Mouse (Mus musculus) kidney, embryonic 15.5 days (tissue): ENCODE data around the gene Atf5. TPM values are rescaled to one million over a fixed set of nuclear protein-coding genes. Genes with fewer than 3 reads are reported as not detected.

Experiments
- ATAC-seq: fragments of 200-750 bp; cut with Nextera tagmentation; replicated peaks from 2 replicates; pipeline ENCODE4 v1.8.0; 2017; ENCODE audit warnings: moderate TSS enrichment; ENCODE audit not compliant: low FRiP score
- H3K27ac ChIP-seq: fragments of 300-500 bp; sonication (generic); 2 replicates; pipeline ENCODE4 v1.5.1; 2015; ENCODE audit warnings: mild to moderate bottlenecking, inconsistent platforms
- H3K27me3 ChIP-seq: fragments of 300-500 bp; sonication (generic); 2 replicates; pipeline ENCODE4 v1.6.1; 2015; ENCODE audit warnings: inconsistent platforms
- H3K36me3 ChIP-seq: fragments of 300-500 bp; sonication (generic); 2 replicates; pipeline ENCODE4 v1.6.1; 2015; ENCODE audit warnings: inconsistent platforms
- H3K4me1 ChIP-seq: fragments of 300-500 bp; sonication (generic); 2 replicates; pipeline ENCODE4 v1.6.1; 2015; ENCODE audit warnings: inconsistent platforms
- H3K4me2 ChIP-seq: fragments of 300-500 bp; sonication (generic); 2 replicates; pipeline ENCODE4 v1.6.1; 2015; ENCODE audit warnings: moderate library complexity, mild to moderate bottlenecking, inconsistent platforms
- H3K4me3 ChIP-seq: fragments of 300-500 bp; sonication (generic); replicated peaks from 2 replicates; pipeline ENCODE4 v1.5.1; 2015; ENCODE audit warnings: mild to moderate bottlenecking, inconsistent platforms
- H3K9ac ChIP-seq: fragments of 300-500 bp; sonication (generic); 2 replicates; pipeline ENCODE4 v1.6.1; 2015; ENCODE audit warnings: mild to moderate bottlenecking, inconsistent platforms
- H3K9me3 ChIP-seq: fragments of 300-500 bp; sonication (generic); replicated peaks from 2 replicates; pipeline ENCODE4 v1.6.1; 2016; ENCODE audit warnings: inconsistent platforms
- WGBS: fragments of 180-500 bp; shearing (Covaris S2); methylation state at CpG from one replicate; pipeline ENCODE4 v1.1.7; 2015; ENCODE audit warnings: mixed read lengths; 5-methylcytosine and 5-hydroxymethylcytosine counted together
- polyA plus RNA-seq: library from polyadenylated mRNA; unstranded; fragments of >200 nt; fragmentation: Nextera tagmentation; extraction: Ambion mirVana; gene quantifications from 2 replicates; pipeline ENCODE4 v1.2.1, GENCODE M21; 2015

Gene Atf5
- polyA plus RNA-seq: 4.2 and 4.3 TPM in 2 replicates

GRCm38 (mm10) chr7:44816470-44817021 is at the start of gene Atf5:
Atf5 (minus strand) TSS chr7:44816658.
- ATAC-seq: peak; percentile 40
- H3K4me2 ChIP-seq: peak within 1 kb of the TSS; percentile 77
- peaks cover 54% of the 10 kb centered on the region for H3K4me1 ChIP-seq
- under 1% methylated on average over 54 of the region's 57 CpGs for WGBS
- no peaks in the 10 kb centered on the region for H3K27me3 ChIP-seq
- peak within 1 kb of the TSS; percentile 90 for H3K9ac ChIP-seq
- peak within 1 kb of the TSS; percentile 98 for H3K27ac ChIP-seq
- H3K9me3 ChIP-seq: no peaks in the 10 kb centered on the region
- peaks cover 21% of the 10 kb centered on the region for H3K36me3 ChIP-seq
- peak within 1 kb of the TSS; percentile 86 for H3K4me3 ChIP-seq

- no peaks in the 10 kb centered on the region for H3K27me3 ChIP-seq
- peaks cover 55% of the 10 kb centered on the region for H3K4me1 ChIP-seq
- H3K4me2 ChIP-seq: 0 out of 2 replicates have a peak overlapping the region, but pooled peaks have one; percentile 3
- 81% methylated on average over 24 of the region's 24 CpGs for WGBS
- 0 out of 2 replicates have a peak overlapping the region, but pooled peaks have one; percentile 100 for H3K27ac ChIP-seq
- H3K9me3 ChIP-seq: no peaks in the 10 kb centered on the region
- 0 out of 2 replicates have a peak overlapping the region, but pooled peaks have one; percentile 2 for H3K9ac ChIP-seq
- no peak for ATAC-seq
- 0 out of 2 replicates have a peak overlapping the region, but pooled peaks have one; percentile 7 for H3K4me3 ChIP-seq
- peaks cover 59% of the 10 kb centered on the region for H3K36me3 ChIP-seq
Measured at GRCm38 (mm10) chr7:44864595-44865542, 48.4 kb upstream of the Atf5 start.

GRCm38 (mm10) chr7:44863982-44864494 is 47.6 kb upstream of the Atf5 start:
- WGBS: 90% methylated on average over 11 of the region's 11 CpGs
- ATAC-seq: no peak
- no peak overlapping the region for H3K27ac ChIP-seq

GRCm38 (mm10) chr7:44863210-44863609 is 46.8 kb upstream of the Atf5 start:
- H3K4me2 ChIP-seq: no peak overlapping the region
- H3K9me3 ChIP-seq: no peaks in the 10 kb centered on the region
- H3K36me3 ChIP-seq: peaks cover 69% of the 10 kb centered on the region
- peaks cover 57% of the 10 kb centered on the region for H3K4me1 ChIP-seq
- no peak overlapping the region for H3K9ac ChIP-seq
- no peak overlapping the region for H3K27ac ChIP-seq
- WGBS: 90% methylated on average over 14 of the region's 14 CpGs
- H3K27me3 ChIP-seq: no peaks in the 10 kb centered on the region
- no peak overlapping the region for H3K4me3 ChIP-seq
- no peak for ATAC-seq

More at GRCm38 (mm10) chr7:44863982-44864494, 47.6 kb upstream of the Atf5 start:
- no peaks in the 10 kb centered on the region for H3K27me3 ChIP-seq
- H3K4me2 ChIP-seq: no peak overlapping the region
- peaks cover 55% of the 10 kb centered on the region for H3K4me1 ChIP-seq
- 0 out of 2 replicates have a peak overlapping the region, but pooled peaks have one; percentile 2 for H3K9ac ChIP-seq
- peaks cover 67% of the 10 kb centered on the region for H3K36me3 ChIP-seq
- no peak overlapping the region for H3K4me3 ChIP-seq
- no peaks in the 10 kb centered on the region for H3K9me3 ChIP-seq

GRCm38 (mm10) chr7:44862434-44862833 is 46.0 kb upstream of the Atf5 start:
- H3K4me3 ChIP-seq: no peak overlapping the region
- H3K9ac ChIP-seq: no peak overlapping the region
- H3K27ac ChIP-seq: no peak overlapping the region
- WGBS: 78% methylated on average over 8 of the region's 8 CpGs
- H3K27me3 ChIP-seq: no peaks in the 10 kb centered on the region
- no peak overlapping the region for H3K4me2 ChIP-seq
- no peak for ATAC-seq
- H3K36me3 ChIP-seq: peaks cover 69% of the 10 kb centered on the region
- no peaks in the 10 kb centered on the region for H3K9me3 ChIP-seq
- H3K4me1 ChIP-seq: peaks cover 57% of the 10 kb centered on the region

GRCm38 (mm10) chr7:44861429-44861816 is 45.0 kb upstream of the Atf5 start:
- Histone ChIP-seq H3K9ac (no peak overlapping the region), H3K27ac (peak overlapping the region; percentile 75)
- ATAC-seq: no peak

GRCm38 (mm10) chr7:44860576-44861428 is 44.3 kb upstream of the Atf5 start:
- no peaks in the 10 kb centered on the region for H3K27me3 ChIP-seq
- peaks cover 61% of the 10 kb centered on the region for H3K36me3 ChIP-seq
- peak overlapping the region; percentile 13; the same call in 1 of the 2 replicates for H3K4me3 ChIP-seq
- H3K27ac ChIP-seq: peak overlapping the region; percentile 75
- H3K4me1 ChIP-seq: peaks cover 51% of the 10 kb centered on the region
- 55% methylated on average over 22 of the region's 22 CpGs for WGBS
- no peaks in the 10 kb centered on the region for H3K9me3 ChIP-seq
- H3K4me2 ChIP-seq: 0 out of 2 replicates have a peak overlapping the region, but pooled peaks have one; percentile 12
- ATAC-seq: peak; percentile 20; the same call in 1 of the 2 replicates
- no peak overlapping the region for H3K9ac ChIP-seq

More at GRCm38 (mm10) chr7:44861429-44861816, 45.0 kb upstream of the Atf5 start:
- peaks cover 66% of the 10 kb centered on the region for H3K36me3 ChIP-seq
- no peak overlapping the region for H3K4me2 ChIP-seq
- peaks cover 51% of the 10 kb centered on the region for H3K4me1 ChIP-seq
- no peaks in the 10 kb centered on the region for H3K9me3 ChIP-seq
- no peak overlapping the region for H3K4me3 ChIP-seq
- WGBS: 78% methylated on average over 14 of the region's 14 CpGs
- no peaks in the 10 kb centered on the region for H3K27me3 ChIP-seq

- peaks cover 51% of the 10 kb centered on the region for H3K4me1 ChIP-seq
- 94% methylated on average over 11 of the region's 11 CpGs for WGBS
Measured at GRCm38 (mm10) chr7:44859896-44860295, 43.4 kb upstream of the Atf5 start.

GRCm38 (mm10) chr7:44857905-44858304 is 41.4 kb upstream of the Atf5 start:
- H3K36me3 ChIP-seq: peaks cover 36% of the 10 kb centered on the region
- H3K9ac ChIP-seq: peak overlapping the region; percentile 70
- no peaks in the 10 kb centered on the region for H3K27me3 ChIP-seq
- H3K4me1 ChIP-seq: peaks cover 65% of the 10 kb centered on the region
- H3K4me2 ChIP-seq: peak overlapping the region; percentile 81
- no peak for ATAC-seq
- H3K4me3 ChIP-seq: peak overlapping the region; percentile 65
- 25% methylated on average over 8 of the region's 8 CpGs for WGBS
- H3K27ac ChIP-seq: peak overlapping the region; percentile 92
- H3K9me3 ChIP-seq: no peaks in the 10 kb centered on the region

More at GRCm38 (mm10) chr7:44859896-44860295, 43.4 kb upstream of the Atf5 start:
- no peaks in the 10 kb centered on the region for H3K9me3 ChIP-seq
- H3K27me3 ChIP-seq: no peaks in the 10 kb centered on the region
- H3K36me3 ChIP-seq: peaks cover 52% of the 10 kb centered on the region
- no peak overlapping the region for H3K4me2 ChIP-seq
- no peak overlapping the region for H3K4me3 ChIP-seq
- ATAC-seq: no peak
- no peak overlapping the region for H3K9ac ChIP-seq
- 0 out of 2 replicates have a peak overlapping the region, but pooled peaks have one; percentile 16 for H3K27ac ChIP-seq

GRCm38 (mm10) chr7:44857042-44857552 is 40.6 kb upstream of the Atf5 start, which contains the start of gene Pnkp:
Pnkp (plus strand) TSS chr7:44857139.
- Histone ChIP-seq H3K9ac (peak within 1 kb of the TSS; percentile 70), H3K4me3 (peak within 1 kb of the TSS; percentile 65), H3K27me3 (no peaks in the 10 kb centered on the region), H3K4me2 (peak within 1 kb of the TSS; percentile 81), H3K4me1 (peaks cover 72% of the 10 kb centered on the region), H3K27ac (peak within 1 kb of the TSS; percentile 92), H3K9me3 (no peaks in the 10 kb centered on the region), H3K36me3 (peaks cover 35% of the 10 kb centered on the region)
- peak; percentile 7; the same call in 1 of the 2 replicates for ATAC-seq
- under 1% methylated on average over 32 of the region's 32 CpGs for WGBS
